Mouse (Mus musculus): ENCODE results near the gene Itpripl2.

Itpripl2 gene

DNA sequence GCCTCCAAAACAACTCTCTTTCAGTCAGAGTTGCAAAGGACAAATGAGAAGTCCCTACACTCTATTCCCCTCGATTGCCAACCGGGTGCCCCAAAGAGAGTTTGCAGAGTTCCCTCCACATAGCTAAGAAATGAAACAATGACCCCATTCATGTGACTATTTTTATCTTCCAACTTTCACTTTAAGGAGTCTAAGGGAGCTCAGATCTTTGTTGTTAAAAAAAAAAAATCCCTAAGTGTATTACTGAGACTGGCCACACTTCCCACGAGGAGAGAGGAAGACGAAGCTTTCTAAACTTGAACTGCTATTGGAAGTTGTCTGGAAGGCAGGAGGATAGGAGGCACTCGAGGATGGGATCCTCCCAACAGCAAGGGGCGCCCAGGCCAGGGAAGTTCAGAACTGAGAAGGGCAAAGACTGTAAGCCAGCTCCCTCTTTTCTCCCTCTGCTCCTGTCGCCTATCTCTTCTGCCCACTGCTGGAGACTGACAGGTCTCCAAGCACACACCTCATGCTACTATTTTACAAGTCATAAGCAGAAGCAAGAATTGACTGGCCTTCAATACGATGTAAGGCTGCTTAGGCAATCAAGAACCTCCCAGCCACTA, 3.6 kb downstream of the Itpripl2 start:
- no peak for DNase-seq (ENCODE audit: low read depth, low spot score)

DNA sequence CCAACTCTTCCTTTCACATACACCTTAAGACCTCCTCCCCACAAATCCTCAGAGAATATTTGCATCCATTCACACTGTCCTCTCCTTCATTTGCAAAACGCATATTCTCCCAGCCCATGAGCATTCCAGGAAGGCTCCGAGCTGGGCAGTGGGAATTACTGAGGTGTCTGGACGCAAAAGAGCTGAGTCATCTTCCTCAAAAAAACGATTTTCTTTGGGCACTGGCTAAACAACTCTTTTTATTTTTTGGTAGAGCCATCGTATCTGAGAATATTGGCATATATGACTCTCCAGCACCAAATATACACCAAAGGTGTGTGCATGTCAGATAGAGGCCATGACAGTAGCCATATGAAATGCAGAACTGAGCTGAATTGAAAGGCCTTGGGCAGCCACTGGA, 4.9 kb downstream of the Itpripl2 start:
- DNase-seq (ENCODE audit: low read depth, low spot score): peak; percentile 17

- DNase-seq (ENCODE audit: low read depth, low spot score): no peak
Measured at GRCm38 (mm10) chr7:118483996-118484395, 7.8 kb downstream of the Itpripl2 start.

DNA sequence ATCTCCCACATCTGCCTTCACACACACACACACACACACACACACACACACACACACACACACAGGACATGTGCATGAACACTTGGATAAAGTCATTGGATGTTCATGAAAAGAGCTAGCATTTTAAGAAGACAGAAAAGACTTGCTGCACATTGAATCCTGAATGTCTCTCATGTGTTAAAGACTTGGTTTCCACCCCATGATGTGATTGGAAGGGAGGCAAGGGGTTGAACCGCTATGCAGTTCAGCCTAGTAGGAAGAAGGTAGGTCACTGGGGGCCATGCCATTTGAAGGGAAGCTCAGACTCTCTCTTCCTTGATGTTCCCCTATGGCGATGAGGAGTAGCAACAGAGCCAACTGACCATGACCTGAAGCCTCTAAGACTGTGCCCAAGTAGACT, 9.8 kb downstream of the Itpripl2 start:
- DNase-seq (ENCODE audit: low read depth, low spot score): no peak

DNA sequence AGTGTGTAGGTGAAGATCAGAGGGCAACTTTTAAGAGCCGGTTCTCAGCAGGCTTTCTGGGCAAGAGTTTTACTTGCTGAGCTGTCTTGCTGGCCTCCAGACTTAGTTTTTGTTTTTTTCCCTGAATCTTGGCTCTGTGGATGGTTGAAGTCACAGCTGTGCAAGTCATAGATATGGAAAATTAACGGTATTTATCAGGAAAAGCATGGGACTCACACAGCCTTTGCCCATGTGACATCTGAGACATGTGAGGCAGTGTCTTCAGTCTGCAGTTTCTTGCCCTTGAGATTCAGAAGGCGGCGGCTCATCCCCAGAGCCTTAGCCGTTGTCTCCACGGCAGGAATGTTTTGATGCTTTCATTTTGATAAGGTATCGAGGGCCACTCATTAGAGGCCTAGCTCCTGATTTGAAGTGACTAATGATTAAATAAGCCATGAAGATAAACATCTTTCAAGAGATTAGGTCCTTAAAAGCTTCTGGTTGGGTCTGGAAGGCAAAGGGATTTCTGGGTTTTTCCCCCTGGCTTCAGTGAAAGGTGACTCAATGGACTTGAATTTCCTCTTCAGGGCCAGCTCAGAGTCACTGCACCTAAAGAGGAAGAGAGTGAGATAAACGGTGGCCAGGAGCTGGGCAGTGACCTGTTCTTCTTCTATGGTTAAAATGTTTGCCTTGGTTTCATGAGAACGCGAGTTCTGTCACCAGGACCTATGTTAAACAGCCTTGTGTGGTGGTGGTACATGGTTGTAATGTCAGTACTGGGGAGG, 10.5 kb downstream of the Itpripl2 start:
- DNase-seq (ENCODE audit: low read depth, low spot score): no peak

GRCm38 (mm10) chr7:118480160-118480709, 11.5 kb downstream of the Itpripl2 start:
- DNase-seq (ENCODE audit: low read depth, low spot score): no peak

GRCm38 (mm10) chr7:118478835-118479312, 12.9 kb downstream of the Itpripl2 start:
- no peak for DNase-seq (ENCODE audit: low read depth, low spot score)

GRCm38 (mm10) chr7:118476428-118476827, 15.3 kb downstream of the Itpripl2 start:
- DNase-seq (ENCODE audit: low read depth, low spot score): no peak

- no peak for DNase-seq (ENCODE audit: low read depth, low spot score)
Measured at GRCm38 (mm10) chr7:118475008-118475705, 16.6 kb downstream of the Itpripl2 start.

DNA sequence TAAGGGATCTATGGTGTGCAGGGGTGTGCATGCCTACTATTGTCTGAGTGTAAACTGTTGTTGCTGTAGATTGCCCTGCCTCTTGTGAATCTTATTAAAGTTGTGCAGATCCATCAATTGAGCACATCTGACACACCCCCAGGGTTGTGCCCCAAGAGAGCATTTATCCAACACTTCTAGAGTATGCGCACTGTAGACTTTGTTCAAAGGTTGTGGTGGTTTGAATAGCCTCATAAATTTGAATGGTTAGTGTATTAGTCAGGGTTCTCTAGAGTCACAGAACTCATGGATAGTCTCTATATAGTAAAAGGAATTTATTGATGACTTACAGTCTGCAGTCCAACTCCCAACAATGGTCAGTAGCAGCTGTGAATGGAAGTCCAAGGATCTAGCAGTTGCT, 18.9 kb downstream of the Itpripl2 start:
- no peak for DNase-seq (ENCODE audit: low read depth, low spot score)

DNA sequence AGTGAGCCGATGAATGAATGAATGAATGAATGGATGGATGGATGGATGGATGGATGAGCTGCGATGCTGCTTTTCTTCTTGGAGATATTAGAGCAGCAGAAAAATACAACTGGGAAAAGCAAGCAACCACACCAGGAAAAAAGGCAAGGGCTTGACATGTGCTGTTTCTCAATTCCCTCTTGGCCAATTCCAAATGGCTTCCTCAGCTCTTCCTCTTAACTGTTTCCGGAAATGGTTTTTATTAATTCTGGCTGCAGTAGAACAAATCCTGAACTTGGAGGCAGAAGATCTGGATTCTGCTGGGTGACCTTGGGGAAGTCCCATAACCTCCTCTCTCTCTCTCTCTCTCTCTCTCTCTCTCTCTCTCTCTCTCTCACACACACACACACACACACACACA, 23.7 kb downstream of the Itpripl2 start:
- DNase-seq (ENCODE audit: low read depth, low spot score): no peak

DNA sequence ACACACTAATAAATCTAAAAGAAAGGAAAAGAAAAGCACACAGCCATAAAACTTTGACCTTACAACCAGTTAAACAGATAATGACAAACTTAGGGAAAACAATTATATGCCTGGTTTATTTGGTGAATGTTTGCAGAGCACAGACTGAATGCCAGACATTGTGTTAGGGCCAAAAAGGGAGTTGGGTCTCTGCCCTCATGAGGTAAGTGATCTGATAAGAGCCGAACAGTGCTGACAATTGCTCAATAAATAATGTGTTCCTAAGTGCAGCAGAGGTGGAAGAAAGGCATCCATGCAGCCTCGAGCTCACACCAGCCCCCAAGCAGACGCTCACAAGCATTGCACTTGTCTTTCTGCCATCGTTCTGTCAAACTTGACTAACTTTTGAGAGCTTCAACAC, 27.3 kb downstream of the Itpripl2 start:
- DNase-seq (ENCODE audit: low read depth, low spot score): no peak

DNA sequence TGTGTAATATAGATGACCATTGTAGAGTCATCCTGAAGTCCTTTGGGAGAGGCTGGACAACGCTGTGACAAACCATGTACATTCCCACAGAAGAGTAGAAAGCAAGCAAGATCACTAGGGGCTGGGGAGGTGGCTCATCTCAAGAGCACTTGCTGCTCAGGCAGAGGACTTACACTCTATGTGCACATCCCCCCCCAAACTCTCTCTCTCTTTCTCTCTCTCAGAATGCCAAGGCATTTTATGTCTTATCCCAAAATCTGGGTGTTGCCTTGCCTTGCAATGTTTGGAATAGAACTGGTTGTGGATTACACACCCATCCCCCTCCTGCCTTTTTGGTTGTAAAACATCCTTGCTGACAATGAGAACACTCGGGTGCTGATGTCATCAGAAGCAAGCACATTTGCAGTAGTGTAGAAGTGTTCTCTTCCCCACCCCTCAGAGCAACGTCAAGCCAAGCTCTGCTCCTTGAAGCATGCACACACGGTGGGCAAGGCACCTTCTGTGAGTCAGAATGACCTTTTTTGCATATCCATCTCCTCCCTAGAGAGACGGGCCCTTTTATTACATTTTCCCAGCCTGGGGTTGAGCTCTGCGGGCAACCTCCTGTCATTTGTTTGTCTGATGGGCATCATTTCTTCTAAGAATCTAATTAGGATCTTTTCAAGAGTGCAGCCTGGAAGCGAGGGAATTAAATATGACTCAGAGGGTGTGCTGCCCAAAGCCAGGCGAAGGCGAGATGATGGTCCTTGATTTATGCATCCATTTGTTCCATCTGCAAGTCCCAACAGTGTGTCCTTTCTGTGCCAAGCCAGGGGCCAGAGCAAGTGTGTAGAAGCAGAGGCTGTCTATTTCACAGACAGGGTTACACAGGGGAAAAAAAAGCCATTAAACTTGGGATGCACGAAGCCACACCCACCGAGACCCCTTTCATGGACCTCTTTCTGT, 28.7 kb downstream of the Itpripl2 start:
- DNase-seq (ENCODE audit: low read depth, low spot score): no peak

GRCm38 (mm10) chr7:118461400-118462136, 30.2 kb downstream of the Itpripl2 start:
- no peak for DNase-seq (ENCODE audit: low read depth, low spot score)

GRCm38 (mm10) chr7:118453722-118454121, 38.1 kb downstream of the Itpripl2 start:
- no peak for DNase-seq (ENCODE audit: low read depth, low spot score)

- no peak for DNase-seq (ENCODE audit: low read depth, low spot score)
Measured at GRCm38 (mm10) chr7:118452940-118453339, 38.8 kb downstream of the Itpripl2 start.

GRCm38 (mm10) chr7:118448134-118448967, 43.4 kb downstream of the Itpripl2 start, which contains the start of gene Syt17:
TSS of gene Syt17 (minus strand) at chr7:118448222.
- peak; percentile 48 for DNase-seq (ENCODE audit: low read depth, low spot score)

GRCm38 (mm10) chr7:118447291-118448133, 44.3 kb downstream of the Itpripl2 start:
- no peak for DNase-seq (ENCODE audit: low read depth, low spot score)

Data from ES-CJ7 (cell line).